Mouse (Mus musculus) C3H10T1/2 (cell line): ENCODE data around the gene Cnbp. TPM values are rescaled to one million over a fixed set of nuclear protein-coding genes. Genes with fewer than 3 reads are reported as not detected.

Experiments used
- polyA plus RNA-seq, 2 experiments: library from polyadenylated mRNA; unstranded; fragments of >200 nt; fragmentation: generic; extraction: Trizol; gene quantifications; one replicate each; pipeline ENCODE4 v1.2.1; 2012; ENCODE audit warnings: missing spikeins in 2 of 2

Cnbp gene
- polyA plus RNA-seq, result 100 to 1,000 TPM in 1 of 2 experiments, 10 to 100 TPM in 1; 30.0 to 169 TPM

GRCm38 (mm10) chr6:87850900-87851614 is at the start of gene Cnbp:
Gene Cnbp, minus strand, starts transcription at chr6:87851106.

DNA sequence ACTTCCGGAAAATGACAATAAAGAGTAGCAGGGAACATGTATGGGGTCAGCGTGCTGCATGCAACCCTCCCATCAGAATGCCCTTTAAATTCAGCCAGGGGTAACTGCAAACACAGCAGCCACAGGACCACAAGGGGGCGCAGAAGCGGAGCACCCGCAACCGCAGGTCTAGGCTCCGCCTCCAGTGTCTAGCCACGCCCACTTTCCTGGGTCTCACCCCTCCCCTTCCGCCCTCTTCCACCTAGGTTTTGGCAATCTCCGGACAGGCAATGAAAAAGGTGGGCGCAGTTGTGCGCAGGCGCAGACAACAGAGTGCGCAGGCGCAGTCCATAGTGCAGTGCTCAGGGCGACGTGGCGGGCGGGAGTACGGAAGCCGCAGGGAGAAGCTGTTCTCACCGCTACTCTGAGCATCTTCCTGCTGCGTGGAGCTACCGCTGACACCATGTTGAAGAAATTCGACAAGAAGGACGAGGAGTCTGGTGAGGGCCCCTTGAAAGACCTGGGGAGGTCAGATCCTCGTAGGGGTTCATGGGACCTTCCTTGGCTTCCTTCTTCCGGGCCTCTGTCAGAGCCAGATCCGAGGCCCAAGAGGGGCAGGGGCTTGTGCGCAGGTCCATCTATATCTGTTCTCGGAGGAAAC is 36.8 kb upstream of the Cnbp start, which contains the start of gene Copg1:
TSS of gene Copg1 (plus strand) at position 221 of the 640 bp plus-strand sequence.

DNA sequence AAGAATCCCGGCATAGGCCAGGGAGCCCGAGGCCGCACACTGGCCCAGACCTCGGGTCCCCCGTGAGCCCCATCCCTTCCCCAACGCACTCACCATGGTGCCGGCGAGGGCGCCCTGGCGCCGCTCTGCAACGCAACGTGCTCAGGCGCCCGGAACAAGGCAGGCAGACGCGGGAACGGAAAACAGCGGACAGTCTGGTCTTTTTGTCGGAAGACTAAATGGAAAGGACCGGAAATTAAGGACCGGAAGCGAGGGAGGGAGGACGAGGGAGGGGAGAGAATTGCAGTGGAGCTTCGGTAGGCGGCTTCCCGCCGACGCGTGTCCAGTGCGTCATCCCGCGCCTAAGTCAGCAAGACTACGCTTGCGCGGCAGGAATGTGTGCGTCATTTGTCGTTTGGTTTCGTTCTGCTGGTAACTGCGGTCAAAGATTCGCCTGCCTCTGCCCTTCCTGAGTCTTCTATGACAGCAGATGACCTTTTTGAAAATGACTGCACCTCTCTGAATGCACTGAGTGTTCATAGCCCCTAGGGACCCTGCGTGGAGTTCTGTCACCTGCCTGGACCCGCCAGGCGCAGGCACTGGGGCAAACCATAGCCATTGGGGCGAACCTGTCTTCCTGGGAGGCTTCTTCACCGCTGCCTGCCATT is 12.2 kb downstream of the Cnbp start, which contains the start of gene Isy1:
TSS of gene Isy1 (minus strand) at position 248 of the 647 bp plus-strand sequence.

GRCm38 (mm10) chr6:87835695-87836094 is 15.2 kb downstream of the Cnbp start, which contains the start of gene Gm45140:
Gene Gm45140, minus strand, starts transcription at chr6:87835795.

GRCm38 (mm10) chr6:87811675-87812338 is 39.1 kb downstream of the Cnbp start, which contains the start of gene Rab43:
Gene Rab43, minus strand, starts transcription at chr6:87812164.

Other genes with a start within 250 kb of the Cnbp start
- gene Aplf, start 178.9 kb downstream of the Cnbp start, polyA plus RNA-seq, result 1 to 10 TPM; 1.2 to 7.8 TPM
- gene Efcc1, start 120.2 kb downstream of the Cnbp start, polyA plus RNA-seq, result under 1 TPM in 1 of 2 experiments, not detected in 1; 0.02 TPM
- under 1 TPM in 1 of 2 experiments, not detected in 1; 0.15 TPM for gene Gp9, start 73.0 kb downstream of the Cnbp start, polyA plus RNA-seq
- 10 to 100 TPM in 1 of 2 experiments, 1 to 10 TPM in 1; 5.5 to 18.3 TPM for gene Rab43, start 38.9 kb downstream of the Cnbp start, polyA plus RNA-seq
- gene Gm45140, start 15.3 kb downstream of the Cnbp start, polyA plus RNA-seq, result 1 to 10 TPM in 1 of 2 experiments, under 1 TPM in 1; 0.55 to 1.0 TPM
- gene Isy1, start 12.3 kb downstream of the Cnbp start, polyA plus RNA-seq, result 10 to 100 TPM; 15.6 to 28.6 TPM
- 100 to 1,000 TPM in 1 of 2 experiments, 10 to 100 TPM in 1; 46.1 to 126 TPM for gene Copg1, start 36.7 kb upstream of the Cnbp start, polyA plus RNA-seq
- gene Hmces, start 62.8 kb upstream of the Cnbp start, polyA plus RNA-seq, result 10 to 100 TPM; 32.9 to 35.6 TPM
- 100 to 1,000 TPM; 213 to 243 TPM for gene H1fx, start 130.5 kb upstream of the Cnbp start, polyA plus RNA-seq
- 100 to 1,000 TPM in 1 of 2 experiments, 10 to 100 TPM in 1; 36.4 to 171 TPM for gene Rab7, start 194.2 kb upstream of the Cnbp start, polyA plus RNA-seq
- gene Rpn1, start 233.4 kb upstream of the Cnbp start, polyA plus RNA-seq, result 100 to 1,000 TPM in 1 of 2 experiments, 10 to 100 TPM in 1; 65.8 to 114 TPM